Mouse (Mus musculus): ENCODE data around the gene Ptpn7.
"Not testable (repeated sequence)": the region's sequence is repeated elsewhere in the genome, so short reads cannot be mapped to it uniquely, and the experiment has no call there.

Gene Ptpn7

GRCm38 (mm10) chr1:135132473-135132872 is at the start of gene Ptpn7:
Gene Ptpn7, plus strand, starts transcription at chr1:135132700.
- peak; percentile 62; the same call in 1 of the 2 replicates for ATAC-seq (ENCODE audit: insufficient number of reproducible peaks, low FRiP score, low TSS enrichment)

- no peak for ATAC-seq (ENCODE audit: insufficient number of reproducible peaks, low FRiP score, low TSS enrichment)
Observed at GRCm38 (mm10) chr1:135083465-135083864, 49.0 kb upstream of the Ptpn7 start.

- ATAC-seq (ENCODE audit: insufficient number of reproducible peaks, low FRiP score, low TSS enrichment) = no peak
Observed at GRCm38 (mm10) chr1:135085296-135085871, 47.1 kb upstream of the Ptpn7 start.

GRCm38 (mm10) chr1:135086015-135086414 is 46.5 kb upstream of the Ptpn7 start:
- ATAC-seq (ENCODE audit: insufficient number of reproducible peaks, low FRiP score, low TSS enrichment) = no peak

- ATAC-seq (ENCODE audit: insufficient number of reproducible peaks, low FRiP score, low TSS enrichment) = no peak
Observed at GRCm38 (mm10) chr1:135087414-135087813, 45.1 kb upstream of the Ptpn7 start.

- ATAC-seq (ENCODE audit: insufficient number of reproducible peaks, low FRiP score, low TSS enrichment) = peak; percentile 80
Observed at GRCm38 (mm10) chr1:135089626-135090025, 42.9 kb upstream of the Ptpn7 start.

GRCm38 (mm10) chr1:135090914-135091313 is 41.6 kb upstream of the Ptpn7 start:
- ATAC-seq (ENCODE audit: insufficient number of reproducible peaks, low FRiP score, low TSS enrichment) = no peak

- ATAC-seq (ENCODE audit: insufficient number of reproducible peaks, low FRiP score, low TSS enrichment) = no peak
Observed at GRCm38 (mm10) chr1:135094723-135095122, 37.8 kb upstream of the Ptpn7 start.

GRCm38 (mm10) chr1:135095189-135095588 is 37.3 kb upstream of the Ptpn7 start:
- ATAC-seq (ENCODE audit: insufficient number of reproducible peaks, low FRiP score, low TSS enrichment) = no peak

GRCm38 (mm10) chr1:135096312-135096711 is 36.2 kb upstream of the Ptpn7 start:
- ATAC-seq (ENCODE audit: insufficient number of reproducible peaks, low FRiP score, low TSS enrichment) = no peak

GRCm38 (mm10) chr1:135097441-135097840 is 35.1 kb upstream of the Ptpn7 start:
- no peak for ATAC-seq (ENCODE audit: insufficient number of reproducible peaks, low FRiP score, low TSS enrichment)

- ATAC-seq (ENCODE audit: insufficient number of reproducible peaks, low FRiP score, low TSS enrichment) = no peak
Observed at GRCm38 (mm10) chr1:135098441-135098840, 34.1 kb upstream of the Ptpn7 start.

GRCm38 (mm10) chr1:135100400-135100799 is 32.1 kb upstream of the Ptpn7 start:
- no peak for ATAC-seq (ENCODE audit: insufficient number of reproducible peaks, low FRiP score, low TSS enrichment)

GRCm38 (mm10) chr1:135105124-135105523 is 27.4 kb upstream of the Ptpn7 start, which contains the start of gene Lgr6:
Gene Lgr6, minus strand, starts transcription at chr1:135105276.
- no peak for ATAC-seq (ENCODE audit: insufficient number of reproducible peaks, low FRiP score, low TSS enrichment)

GRCm38 (mm10) chr1:135105951-135106350 is 26.5 kb upstream of the Ptpn7 start:
- no peak for ATAC-seq (ENCODE audit: insufficient number of reproducible peaks, low FRiP score, low TSS enrichment)

- ATAC-seq (ENCODE audit: insufficient number of reproducible peaks, low FRiP score, low TSS enrichment) = no peak
Observed at GRCm38 (mm10) chr1:135108611-135109010, 23.9 kb upstream of the Ptpn7 start.

- ATAC-seq (ENCODE audit: insufficient number of reproducible peaks, low FRiP score, low TSS enrichment) = peak; percentile 23; the same call in 1 of the 2 replicates
Observed at GRCm38 (mm10) chr1:135110075-135110474, 22.4 kb upstream of the Ptpn7 start.

- ATAC-seq (ENCODE audit: insufficient number of reproducible peaks, low FRiP score, low TSS enrichment) = not testable (repeated sequence)
Observed at GRCm38 (mm10) chr1:135111271-135111670, 21.2 kb upstream of the Ptpn7 start.

- ATAC-seq (ENCODE audit: insufficient number of reproducible peaks, low FRiP score, low TSS enrichment) = peak; percentile 8; the same call in 1 of the 2 replicates
Observed at GRCm38 (mm10) chr1:135112661-135113060, 19.8 kb upstream of the Ptpn7 start.

GRCm38 (mm10) chr1:135124573-135125363 is 7.7 kb upstream of the Ptpn7 start:
- no peak for ATAC-seq (ENCODE audit: insufficient number of reproducible peaks, low FRiP score, low TSS enrichment)

- ATAC-seq (ENCODE audit: insufficient number of reproducible peaks, low FRiP score, low TSS enrichment) = no peak
Observed at GRCm38 (mm10) chr1:135125990-135126389, 6.5 kb upstream of the Ptpn7 start.
